Mouse (Mus musculus): ENCODE results near the gene Gcdh.

- TF ChIP-seq EP300 (IDR thresholded peaks at IDR 0.05; ENCODE audit: low read depth) (no peak), CTCF (IDR thresholded peaks at IDR 0.05; ENCODE audit: low read depth) (no peak)
These were observed 47.5 kb downstream of the Gcdh start for GRCm38 (mm10) chr8:84846094-84846721.
